Mouse (Mus musculus) hindbrain, embryonic 11.5 days (tissue): ENCODE results near the gene Ephb2. TPM values are rescaled to one million over a fixed set of nuclear protein-coding genes. Genes with fewer than 3 reads are reported as not detected.

Source experiments
- ATAC-seq: fragments of 200-750 bp; cut with Nextera tagmentation; 2 replicates; pipeline ENCODE4 v1.8.0; 2017; ENCODE audit warnings: mild to moderate bottlenecking, moderate TSS enrichment, moderate library complexity; ENCODE audit not compliant: low FRiP score
- DNase-seq: peaks from one replicate; pipeline ENCODE4 v3.0.0-alpha.2; 2015; ENCODE audit warnings: low spot score
- H3K27ac ChIP-seq: fragments of 300-500 bp; sonication (generic); 2 replicates; pipeline ENCODE4 v1.5.1; 2014; ENCODE audit warnings: mild to moderate bottlenecking, low read depth, low read length
- H3K27me3 ChIP-seq: fragments of 300-500 bp; sonication (generic); 2 replicates; pipeline ENCODE4 v1.6.1; 2014; ENCODE audit warnings: mild to moderate bottlenecking, low read length, moderate library complexity, mixed read lengths; ENCODE audit not compliant: control insufficient read depth, insufficient read depth
- H3K36me3 ChIP-seq: fragments of 300-500 bp; sonication (generic); 2 replicates; pipeline ENCODE4 v1.6.1; 2014; ENCODE audit warnings: mild to moderate bottlenecking, low read length, moderate library complexity, mixed read lengths; ENCODE audit not compliant: control insufficient read depth, insufficient read depth
- H3K4me1 ChIP-seq: fragments of 300-500 bp; sonication (generic); replicated peaks from 2 replicates; pipeline ENCODE4 v1.6.1; 2014; ENCODE audit warnings: low read length, mixed read lengths; ENCODE audit not compliant: control insufficient read depth, insufficient read depth
- H3K4me2 ChIP-seq: fragments of 300-500 bp; sonication (generic); replicated peaks from 2 replicates; pipeline ENCODE4 v1.6.1; 2014; ENCODE audit warnings: mild to moderate bottlenecking, low read depth, low read length
- H3K4me3 ChIP-seq: fragments of 300-500 bp; sonication (generic); 2 replicates; pipeline ENCODE4 v1.5.1; 2014; ENCODE audit warnings: low read depth, low read length
- H3K9ac ChIP-seq: fragments of 300-500 bp; sonication (generic); 2 replicates; pipeline ENCODE4 v1.6.1; 2014; ENCODE audit warnings: low read depth, low read length
- H3K9me3 ChIP-seq: fragments of 300-500 bp; sonication (generic); 2 replicates; pipeline ENCODE4 v1.6.1; 2016; ENCODE audit warnings: low read length; ENCODE audit not compliant: control insufficient read depth
- WGBS: fragments of 180-500 bp; shearing (Covaris S2); extraction: QIAGEN DNeasy Blood & Tissue Kit; methylation state at CpG from one replicate; pipeline ENCODE4 v1.1.7; 2014; 5-methylcytosine and 5-hydroxymethylcytosine counted together
- polyA plus RNA-seq: library from polyadenylated mRNA; unstranded; fragments of >200 nt; fragmentation: Nextera tagmentation; extraction: Ambion mirVana; gene quantifications from 2 replicates; pipeline ENCODE4 v1.2.1, GENCODE M21; 2014

Gene Ephb2
- polyA plus RNA-seq, 1 experiment from 2014 or later, result 18.5 TPM

DNA sequence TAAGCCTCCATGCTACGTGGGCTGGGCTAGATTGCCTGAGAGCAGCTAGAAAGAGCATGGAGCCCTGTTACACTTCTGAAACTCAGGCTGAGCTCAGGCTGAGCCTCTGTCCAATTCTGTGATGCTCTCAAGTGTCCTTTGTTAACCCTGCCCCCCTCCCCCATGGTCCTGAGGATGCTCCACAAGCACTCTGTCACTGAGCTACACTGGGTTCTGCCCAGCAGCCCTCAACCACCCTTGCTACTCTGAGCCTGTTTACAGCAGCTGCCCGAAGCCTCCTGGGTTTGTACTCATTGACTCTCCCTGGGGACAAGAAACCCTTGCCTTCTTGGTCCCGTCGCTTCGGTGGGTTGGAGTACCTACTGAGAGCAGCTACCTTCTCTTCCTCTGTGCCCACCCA lies 63.5 kb downstream of the Ephb2 start:
- DNase-seq, result no peak
- Histone ChIP-seq H3K9ac (no peak overlapping the region), H3K4me1 (peaks cover 24% of the 10 kb centered on the region), H3K27me3 (no peaks in the 10 kb centered on the region), H3K4me2 (no peak overlapping the region), H3K36me3 (peaks cover 5% of the 10 kb centered on the region), H3K27ac (peak overlapping the region; percentile 74), H3K9me3 (no peaks in the 10 kb centered on the region), H3K4me3 (no peak overlapping the region)
- whole genome bisulfite sequencing, result 78% methylated on average over 5 of the region's 5 CpGs
- peak; percentile 10; the same call in 1 of the 2 replicates for ATAC-seq

DNA sequence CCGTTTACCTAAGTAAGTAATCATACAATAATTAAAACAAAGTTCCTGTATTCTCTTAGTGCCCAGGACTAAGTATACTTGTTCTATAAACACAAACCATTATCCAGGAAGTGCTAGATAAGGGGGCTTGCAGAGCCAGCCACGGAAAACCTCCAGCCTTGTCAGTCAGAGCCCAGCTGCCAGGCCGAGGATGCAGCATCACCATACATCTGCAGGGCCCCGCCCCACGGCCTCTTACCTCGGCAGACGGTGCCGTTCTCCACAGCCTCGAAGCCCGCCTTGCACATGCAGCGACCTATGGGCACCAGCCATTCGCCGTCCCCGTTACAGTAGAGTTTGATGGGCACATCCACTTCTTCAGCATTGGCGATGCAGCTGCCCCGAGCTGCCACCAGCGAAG lies 65.1 kb downstream of the Ephb2 start:
- Histone ChIP-seq H3K27me3 (no peaks in the 10 kb centered on the region), H3K4me2 (no peak overlapping the region), H3K4me3 (no peak overlapping the region), H3K36me3 (peaks cover 7% of the 10 kb centered on the region), H3K9me3 (no peaks in the 10 kb centered on the region), H3K4me1 (peaks cover 17% of the 10 kb centered on the region), H3K9ac (no peak overlapping the region), H3K27ac (no peak overlapping the region)
- 90% methylated on average over 17 of the region's 17 CpGs for WGBS
- DNase-seq, result no peak
- no peak for ATAC-seq

DNA sequence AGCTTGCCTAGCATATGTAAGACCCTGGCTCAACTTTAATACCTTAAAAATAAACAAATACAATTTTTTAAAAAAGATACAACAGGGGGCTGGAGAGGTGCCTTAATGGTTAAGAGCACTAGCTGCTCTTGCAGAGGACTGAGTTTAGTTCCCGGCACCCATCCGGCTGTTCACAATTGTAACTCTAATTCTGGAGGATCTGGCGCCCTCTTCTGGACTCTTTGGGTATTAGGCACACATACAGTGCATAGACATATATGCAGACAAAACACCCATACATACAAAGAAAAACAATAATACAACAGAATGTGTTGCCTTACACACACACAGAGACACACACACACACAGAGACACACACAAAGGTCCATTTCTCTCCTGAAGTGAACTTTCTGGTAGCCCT lies 67.3 kb downstream of the Ephb2 start:
- H3K4me3 ChIP-seq, result no peak overlapping the region
- peaks cover 17% of the 10 kb centered on the region for H3K4me1 ChIP-seq
- no peak overlapping the region for H3K27ac ChIP-seq
- H3K27me3 ChIP-seq, result no peaks in the 10 kb centered on the region
- peaks cover 7% of the 10 kb centered on the region for H3K36me3 ChIP-seq
- DNase-seq, result no peak
- 94% methylated on average over 3 of the region's 3 CpGs for WGBS
- H3K4me2 ChIP-seq, result no peak overlapping the region
- no peaks in the 10 kb centered on the region for H3K9me3 ChIP-seq
- H3K9ac ChIP-seq, result no peak overlapping the region
- no peak for ATAC-seq

DNA sequence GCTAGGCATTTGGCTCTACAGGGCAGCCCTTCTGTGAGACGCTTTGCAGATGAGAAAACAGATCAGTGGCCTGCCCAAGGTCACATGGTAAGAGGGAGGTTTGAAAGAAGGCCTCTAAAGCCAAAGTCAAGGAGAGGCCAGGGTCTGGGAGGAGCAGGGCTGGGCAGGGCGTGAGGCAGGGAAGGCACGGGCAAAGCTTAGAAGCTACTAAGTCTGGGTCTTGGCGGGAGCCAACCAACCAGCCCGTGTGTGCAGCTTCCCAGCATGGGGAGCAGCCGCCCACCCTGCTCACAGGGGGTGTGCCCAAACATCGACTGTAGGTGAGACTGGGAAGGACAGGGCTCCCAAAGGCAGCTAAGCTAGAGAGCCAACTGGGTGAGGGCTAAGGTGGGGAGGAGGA lies 70.7 kb downstream of the Ephb2 start:
- no peak overlapping the region for H3K27ac ChIP-seq
- H3K9ac ChIP-seq, result no peak overlapping the region
- no peak for DNase-seq
- H3K4me1 ChIP-seq, result peaks cover 17% of the 10 kb centered on the region
- H3K36me3 ChIP-seq, result peaks cover 7% of the 10 kb centered on the region
- 70% methylated on average over 7 of the region's 7 CpGs for WGBS
- no peaks in the 10 kb centered on the region for H3K27me3 ChIP-seq
- no peak overlapping the region for H3K4me2 ChIP-seq
- ATAC-seq, result no peak
- no peaks in the 10 kb centered on the region for H3K9me3 ChIP-seq
- H3K4me3 ChIP-seq, result no peak overlapping the region

DNA sequence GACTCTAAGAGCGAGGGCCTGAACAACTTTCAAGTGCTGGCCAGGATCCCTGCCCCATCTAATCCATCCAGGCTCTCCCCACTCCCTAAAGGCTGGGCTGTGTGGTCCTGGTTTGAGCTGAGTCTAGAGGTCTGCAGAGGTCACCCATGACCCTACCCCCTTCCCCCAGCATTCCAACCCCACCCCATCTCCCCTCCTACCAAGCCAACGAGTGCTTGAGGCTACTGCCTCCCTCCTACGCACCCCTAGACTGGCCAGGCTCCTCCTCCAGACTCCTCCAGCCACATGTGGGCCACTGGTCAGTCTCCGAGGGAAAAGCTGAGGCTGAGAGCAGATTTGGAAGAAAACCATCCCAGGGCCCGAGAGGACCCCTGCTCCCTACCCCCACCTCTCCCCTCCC lies 72.4 kb downstream of the Ephb2 start:
- Histone ChIP-seq H3K9me3 (no peaks in the 10 kb centered on the region), H3K4me1 (peaks cover 20% of the 10 kb centered on the region), H3K9ac (0 out of 2 replicates have a peak overlapping the region, but pooled peaks have one; percentile 1), H3K4me2 (no peak overlapping the region), H3K27me3 (no peaks in the 10 kb centered on the region), H3K36me3 (peaks cover 4% of the 10 kb centered on the region; the same call in 1 of the 2 replicates), H3K4me3 (no peak overlapping the region), H3K27ac (no peak overlapping the region)
- no peak for ATAC-seq
- WGBS, result 29% methylated on average over 5 of the region's 5 CpGs
- DNase-seq, result no peak

DNA sequence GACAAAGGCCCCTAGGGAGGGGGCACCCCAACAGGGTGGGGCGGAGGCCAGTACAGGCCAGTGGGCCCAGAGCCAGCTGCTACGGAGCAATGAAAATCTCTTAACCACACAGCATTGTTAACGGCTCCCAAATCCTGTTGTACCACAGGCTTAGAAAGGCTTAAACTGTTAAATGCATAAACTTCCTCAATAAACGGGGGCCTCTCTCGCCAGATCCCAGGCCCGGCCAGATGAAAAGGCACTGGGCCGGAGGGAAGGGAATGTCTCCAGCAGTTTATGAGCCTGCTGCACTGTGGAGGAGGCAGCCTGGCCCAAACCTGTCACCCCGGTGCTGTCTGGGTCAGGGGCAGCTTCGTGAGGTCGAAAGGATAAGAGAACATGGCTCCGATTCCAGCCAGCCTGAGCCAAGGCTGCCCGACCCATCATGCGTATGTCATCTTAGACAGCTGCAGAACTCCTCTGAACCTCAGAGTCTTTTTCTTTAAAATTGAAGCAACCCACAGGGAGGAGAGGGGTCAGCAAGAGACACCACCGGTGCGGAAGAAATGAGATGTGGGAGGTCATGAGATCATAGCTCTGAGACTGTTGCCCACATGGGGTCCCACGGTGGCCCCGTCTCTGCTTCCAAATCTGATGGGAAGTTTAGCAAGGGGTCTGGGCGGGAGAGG lies 73.9 kb downstream of the Ephb2 start:
- no peak for ATAC-seq
- Histone ChIP-seq H3K9ac (no peak overlapping the region), H3K27ac (peak overlapping the region; percentile 58; the same call in 1 of the 2 replicates), H3K4me3 (no peak overlapping the region), H3K4me1 (peaks cover 36% of the 10 kb centered on the region), H3K9me3 (no peaks in the 10 kb centered on the region), H3K4me2 (no peak overlapping the region), H3K27me3 (no peaks in the 10 kb centered on the region), H3K36me3 (no peaks in the 10 kb centered on the region)
- DNase-seq, result no peak
- WGBS, result 41% methylated on average over 18 of the region's 18 CpGs

DNA sequence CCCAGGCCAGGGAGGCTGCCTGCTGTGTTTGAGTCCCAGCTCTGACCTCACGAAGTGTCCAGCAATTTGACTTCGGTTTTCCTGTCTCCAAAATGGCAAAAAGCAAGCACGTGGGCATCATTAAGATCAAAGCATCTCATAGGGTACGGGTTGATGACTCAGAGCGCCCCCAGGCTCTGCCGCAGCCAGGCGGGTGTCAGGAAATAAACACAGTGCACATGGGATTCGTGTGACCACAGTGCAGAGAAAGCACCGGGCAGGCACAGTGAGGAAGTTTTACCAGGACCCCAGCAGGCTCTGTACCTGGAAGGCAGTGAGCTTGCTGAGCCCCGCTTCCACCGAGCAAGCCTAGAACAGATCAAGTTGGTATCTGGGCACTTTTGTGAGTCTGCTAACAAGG lies 74.9 kb downstream of the Ephb2 start:
- ATAC-seq (no peak), DNase-seq (no peak)
- Histone ChIP-seq H3K4me3 (no peak overlapping the region), H3K27ac (no peak overlapping the region), H3K36me3 (no peaks in the 10 kb centered on the region), H3K4me2 (no peak overlapping the region), H3K9ac (no peak overlapping the region), H3K4me1 (peaks cover 40% of the 10 kb centered on the region), H3K9me3 (no peaks in the 10 kb centered on the region), H3K27me3 (no peaks in the 10 kb centered on the region)
- WGBS, result 69% methylated on average over 11 of the region's 11 CpGs

DNA sequence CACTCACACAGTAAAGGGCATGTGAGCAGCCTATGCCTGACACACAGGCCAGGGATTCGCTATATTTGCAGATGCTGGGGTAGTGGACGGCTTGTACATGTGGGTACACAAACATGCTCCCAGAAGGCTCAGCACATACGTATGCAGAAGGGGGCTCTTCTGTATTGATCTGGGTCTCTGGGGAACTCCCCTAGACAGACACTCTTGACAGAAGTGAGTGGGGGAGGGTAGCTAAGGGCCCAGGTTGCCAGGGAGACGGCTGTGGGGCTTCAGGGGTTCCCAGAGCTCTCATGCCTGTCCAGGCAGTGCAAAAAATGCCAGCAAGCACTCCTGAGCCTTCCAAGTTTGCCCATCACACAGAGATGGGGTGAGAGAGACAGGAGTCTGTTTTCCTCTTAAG lies 78.7 kb downstream of the Ephb2 start:
- DNase-seq, result peak; percentile 77
- H3K9me3 ChIP-seq, result no peaks in the 10 kb centered on the region
- no peak overlapping the region for H3K4me3 ChIP-seq
- H3K4me2 ChIP-seq, result peak overlapping the region; percentile 15; the same call in 1 of the 2 replicates
- 18% methylated on average over 4 of the region's 4 CpGs for WGBS
- ATAC-seq, result peak; percentile 23; the same call in 1 of the 2 replicates
- H3K9ac ChIP-seq, result peak overlapping the region; percentile 48
- H3K4me1 ChIP-seq, result peaks cover 59% of the 10 kb centered on the region
- no peaks in the 10 kb centered on the region for H3K27me3 ChIP-seq
- no peaks in the 10 kb centered on the region for H3K36me3 ChIP-seq
- peak overlapping the region; percentile 98 for H3K27ac ChIP-seq

DNA sequence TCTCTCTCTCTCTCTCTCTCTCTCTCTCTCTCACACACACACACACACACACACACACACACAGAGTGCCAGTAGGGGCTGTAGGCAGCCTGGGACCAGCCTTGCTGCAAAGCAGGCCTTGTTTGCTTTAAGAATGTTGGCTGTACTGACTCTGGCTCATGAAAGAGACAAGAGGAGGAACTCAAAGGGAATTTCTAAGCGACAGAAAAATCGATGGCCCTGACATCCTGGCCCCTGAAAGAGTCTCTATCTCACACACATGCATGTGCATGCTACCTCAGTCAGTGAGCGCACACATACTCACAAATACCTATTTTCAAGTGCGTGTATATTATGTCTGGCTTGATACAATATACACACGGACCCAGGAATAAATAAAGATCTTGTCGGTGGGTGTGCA lies 79.3 kb downstream of the Ephb2 start:
- peak overlapping the region; percentile 48 for H3K9ac ChIP-seq
- H3K4me3 ChIP-seq, result no peak overlapping the region
- H3K27me3 ChIP-seq, result no peaks in the 10 kb centered on the region
- DNase-seq (peak; percentile 48), ATAC-seq (no peak)
- H3K9me3 ChIP-seq, result no peaks in the 10 kb centered on the region
- 35% methylated on average over 6 of the region's 6 CpGs for WGBS
- H3K27ac ChIP-seq, result peak overlapping the region; percentile 98
- H3K4me2 ChIP-seq, result peak overlapping the region; percentile 11; the same call in 1 of the 2 replicates
- no peaks in the 10 kb centered on the region for H3K36me3 ChIP-seq
- H3K4me1 ChIP-seq, result peaks cover 60% of the 10 kb centered on the region
